Mouse (Mus musculus): ENCODE measurements around the gene Itgb2. TPM values are rescaled to one million over a fixed set of nuclear protein-coding genes. Genes with fewer than 3 reads are reported as not detected.

Gene Itgb2
- polyA plus RNA-seq, 1 experiment, result 154 TPM

- H3K36me3 ChIP-seq (ENCODE audit: control insufficient read depth, insufficient read depth, low read length), result peaks cover 2% of the 10 kb centered on the region; the same call in 1 of the 2 replicates
- no peak overlapping the region for H3K4me3 ChIP-seq (ENCODE audit: extremely low read depth, insufficient read depth, insufficient read length)
- 15% methylated on average over 8 of the region's 8 CpGs for WGBS
- peak overlapping the region; percentile 90 for H3K27ac ChIP-seq (ENCODE audit: insufficient read depth, low read length)
- DNase-seq (ENCODE audit: low read depth in 1 of 2, low spot score in 2 of 2), result peak in 1 of 2 experiments; percentile 62
- no peaks in the 10 kb centered on the region for H3K27me3 ChIP-seq (ENCODE audit: control insufficient read depth, insufficient read depth, low read length)
- TF ChIP-seq CTCF (IDR thresholded peaks at IDR 0.05; ENCODE audit: extremely low read depth, insufficient read depth, insufficient read length, insufficient replicate concordance), result no peak
- no peak for TF ChIP-seq POLR2A (IDR thresholded peaks at IDR 0.05; ENCODE audit: low read depth, low read length)
- peaks cover 40% of the 10 kb centered on the region; the same call in 1 of the 2 replicates for H3K4me1 ChIP-seq (ENCODE audit: control insufficient read depth, insufficient read depth, insufficient read length)
Measured at GRCm38 (mm10) chr10:77536727-77537126, 6.7 kb downstream of the Itgb2 start.

- H3K27ac ChIP-seq (ENCODE audit: insufficient read depth, low read length), result peak overlapping the region; percentile 90
- TF ChIP-seq CTCF (IDR thresholded peaks at IDR 0.05; ENCODE audit: extremely low read depth, insufficient read depth, insufficient read length, insufficient replicate concordance) (no peak), POLR2A (IDR thresholded peaks at IDR 0.05; ENCODE audit: low read depth, low read length) (no peak)
- H3K27me3 ChIP-seq (ENCODE audit: control insufficient read depth, insufficient read depth, low read length), result no peaks in the 10 kb centered on the region
- H3K36me3 ChIP-seq (ENCODE audit: control insufficient read depth, insufficient read depth, low read length), result peaks cover 8% of the 10 kb centered on the region
- H3K4me3 ChIP-seq (ENCODE audit: extremely low read depth, insufficient read depth, insufficient read length), result no peak overlapping the region
- peaks cover 40% of the 10 kb centered on the region; the same call in 1 of the 2 replicates for H3K4me1 ChIP-seq (ENCODE audit: control insufficient read depth, insufficient read depth, insufficient read length)
- DNase-seq (ENCODE audit: low read depth in 1 of 2, low spot score in 2 of 2), result no peak
- WGBS, result 27% methylated on average over 11 of the region's 11 CpGs
Measured at GRCm38 (mm10) chr10:77537215-77538209, 7.5 kb downstream of the Itgb2 start.

- H3K27me3 ChIP-seq (ENCODE audit: control insufficient read depth, insufficient read depth, low read length), result no peaks in the 10 kb centered on the region
- peaks cover 18% of the 10 kb centered on the region for H3K36me3 ChIP-seq (ENCODE audit: control insufficient read depth, insufficient read depth, low read length)
- TF ChIP-seq CTCF (IDR thresholded peaks at IDR 0.05; ENCODE audit: extremely low read depth, insufficient read depth, insufficient read length, insufficient replicate concordance) (no peak), POLR2A (IDR thresholded peaks at IDR 0.05; ENCODE audit: low read depth, low read length) (no peak)
- 75% methylated on average over 7 of the region's 7 CpGs for WGBS
- no peak overlapping the region for H3K4me3 ChIP-seq (ENCODE audit: extremely low read depth, insufficient read depth, insufficient read length)
- no peak overlapping the region for H3K27ac ChIP-seq (ENCODE audit: insufficient read depth, low read length)
- DNase-seq (ENCODE audit: low read depth in 1 of 2, low spot score in 2 of 2), result no peak
- H3K4me1 ChIP-seq (ENCODE audit: control insufficient read depth, insufficient read depth, insufficient read length), result peaks cover 35% of the 10 kb centered on the region; the same call in 1 of the 2 replicates
Measured at GRCm38 (mm10) chr10:77539320-77539945, 9.4 kb downstream of the Itgb2 start.

- Histone ChIP-seq H3K4me3 (ENCODE audit: extremely low read depth, insufficient read depth, insufficient read length) (no peak overlapping the region), H3K27ac (ENCODE audit: insufficient read depth, low read length) (peak overlapping the region; percentile 36), H3K36me3 (ENCODE audit: control insufficient read depth, insufficient read depth, low read length) (peaks cover 23% of the 10 kb centered on the region), H3K4me1 (ENCODE audit: control insufficient read depth, insufficient read depth, insufficient read length) (peaks cover 30% of the 10 kb centered on the region; the same call in 1 of the 2 replicates), H3K27me3 (ENCODE audit: control insufficient read depth, insufficient read depth, low read length) (no peaks in the 10 kb centered on the region)
- WGBS, result 50% methylated on average over 4 of the region's 4 CpGs
- DNase-seq (ENCODE audit: low read depth in 1 of 2, low spot score in 2 of 2), result no peak
- no peak for TF ChIP-seq CTCF (IDR thresholded peaks at IDR 0.05; ENCODE audit: extremely low read depth, insufficient read depth, insufficient read length, insufficient replicate concordance)
- no peak for TF ChIP-seq POLR2A (IDR thresholded peaks at IDR 0.05; ENCODE audit: low read depth, low read length)
Measured at GRCm38 (mm10) chr10:77540576-77541102, 10.6 kb downstream of the Itgb2 start.

GRCm38 (mm10) chr10:77541864-77542666, 12.0 kb downstream of the Itgb2 start:
- no peak for DNase-seq (ENCODE audit: low read depth in 1 of 2, low spot score in 2 of 2)
- Histone ChIP-seq H3K27ac (ENCODE audit: insufficient read depth, low read length) (no peak overlapping the region), H3K4me1 (ENCODE audit: control insufficient read depth, insufficient read depth, insufficient read length) (peaks cover 21% of the 10 kb centered on the region; the same call in 1 of the 2 replicates), H3K27me3 (ENCODE audit: control insufficient read depth, insufficient read depth, low read length) (no peaks in the 10 kb centered on the region), H3K36me3 (ENCODE audit: control insufficient read depth, insufficient read depth, low read length) (peaks cover 30% of the 10 kb centered on the region), H3K4me3 (ENCODE audit: extremely low read depth, insufficient read depth, insufficient read length) (no peak overlapping the region)
- 89% methylated on average over 10 of the region's 10 CpGs for WGBS
- TF ChIP-seq CTCF (IDR thresholded peaks at IDR 0.05; ENCODE audit: extremely low read depth, insufficient read depth, insufficient read length, insufficient replicate concordance), result no peak
- no peak for TF ChIP-seq POLR2A (IDR thresholded peaks at IDR 0.05; ENCODE audit: low read depth, low read length)

GRCm38 (mm10) chr10:77543226-77543625, 13.2 kb downstream of the Itgb2 start:
- Histone ChIP-seq H3K4me1 (ENCODE audit: control insufficient read depth, insufficient read depth, insufficient read length) (peaks cover 11% of the 10 kb centered on the region; the same call in 1 of the 2 replicates), H3K27ac (ENCODE audit: insufficient read depth, low read length) (no peak overlapping the region), H3K4me3 (ENCODE audit: extremely low read depth, insufficient read depth, insufficient read length) (no peak overlapping the region), H3K27me3 (ENCODE audit: control insufficient read depth, insufficient read depth, low read length) (no peaks in the 10 kb centered on the region), H3K36me3 (ENCODE audit: control insufficient read depth, insufficient read depth, low read length) (peaks cover 34% of the 10 kb centered on the region)
- peak in 1 of 2 experiments; percentile 28 for DNase-seq (ENCODE audit: low read depth in 1 of 2, low spot score in 2 of 2)
- TF ChIP-seq POLR2A (IDR thresholded peaks at IDR 0.05; ENCODE audit: low read depth, low read length) (no peak), CTCF (IDR thresholded peaks at IDR 0.05; ENCODE audit: extremely low read depth, insufficient read depth, insufficient read length, insufficient replicate concordance) (peak; percentile 40; the same call in 1 of the 2 replicates)
- 69% methylated on average over 7 of the region's 7 CpGs for WGBS

Data from spleen, adult 2 months (tissue).